Mouse (Mus musculus): ENCODE data around the gene Olfr1417. TPM values are rescaled to one million over a fixed set of nuclear protein-coding genes. Genes with fewer than 3 reads are reported as not detected.

Gene Olfr1417
- polyA plus RNA-seq, 1 experiment, result not detected

GRCm38 (mm10) chr19:11788876-11789275, 50.1 kb downstream of the Olfr1417 start:
- WGBS, result 93% methylated on average over 6 of the region's 6 CpGs
- H3K27ac ChIP-seq (ENCODE audit: control insufficient read depth, insufficient read depth, low read length), result no peak overlapping the region
- H3K27me3 ChIP-seq (ENCODE audit: control insufficient read depth, insufficient read depth, low read length), result no peaks in the 10 kb centered on the region
- TF ChIP-seq CTCF (IDR thresholded peaks at IDR 0.05; ENCODE audit: borderline replicate concordance, control insufficient read depth, extremely low read depth, insufficient read depth, low read length, poor library complexity), result no peak
- TF ChIP-seq POLR2A (IDR thresholded peaks at IDR 0.05; ENCODE audit: control insufficient read depth, extremely low read depth, insufficient read depth, low read length, poor library complexity), result no peak
- no peaks in the 10 kb centered on the region for H3K4me1 ChIP-seq (replicated peaks; ENCODE audit: control insufficient read depth, insufficient read depth, low read length)
- DNase-seq, result no peak
- H3K4me3 ChIP-seq (ENCODE audit: control insufficient read depth, insufficient read depth, low read length), result no peak overlapping the region
- H3K36me3 ChIP-seq (ENCODE audit: control insufficient read depth, insufficient read depth, low read length), result no peaks in the 10 kb centered on the region

DNA sequence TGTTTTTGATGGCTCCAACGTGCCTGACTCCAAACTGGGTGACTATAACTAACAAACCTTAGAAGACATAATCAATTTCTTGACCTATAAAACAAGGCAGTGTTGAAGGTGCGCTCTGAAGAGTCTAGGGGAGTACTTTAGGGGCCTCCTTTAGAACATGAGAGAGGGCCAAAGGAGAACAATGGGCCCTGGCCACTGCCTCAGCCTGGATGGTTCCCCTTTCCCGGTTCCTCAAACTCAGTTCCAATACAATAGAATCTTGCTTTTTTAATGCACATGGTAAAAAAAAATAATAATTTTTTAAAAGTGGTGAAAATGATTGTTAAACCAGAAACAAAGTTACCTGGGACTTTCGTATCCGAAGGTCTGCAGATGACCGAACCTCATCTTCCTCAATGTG, 51.2 kb downstream of the Olfr1417 start:
- no peak overlapping the region for H3K4me3 ChIP-seq (ENCODE audit: control insufficient read depth, insufficient read depth, low read length)
- no peak for DNase-seq
- TF ChIP-seq POLR2A (IDR thresholded peaks at IDR 0.05; ENCODE audit: control insufficient read depth, extremely low read depth, insufficient read depth, low read length, poor library complexity) (no peak), CTCF (IDR thresholded peaks at IDR 0.05; ENCODE audit: borderline replicate concordance, control insufficient read depth, extremely low read depth, insufficient read depth, low read length, poor library complexity) (no peak)
- no peaks in the 10 kb centered on the region for H3K36me3 ChIP-seq (ENCODE audit: control insufficient read depth, insufficient read depth, low read length)
- H3K4me1 ChIP-seq (replicated peaks; ENCODE audit: control insufficient read depth, insufficient read depth, low read length), result no peaks in the 10 kb centered on the region
- no peaks in the 10 kb centered on the region for H3K27me3 ChIP-seq (ENCODE audit: control insufficient read depth, insufficient read depth, low read length)
- WGBS, result 92% methylated on average over 6 of the region's 6 CpGs
- no peak overlapping the region for H3K27ac ChIP-seq (ENCODE audit: control insufficient read depth, insufficient read depth, low read length)

DNA sequence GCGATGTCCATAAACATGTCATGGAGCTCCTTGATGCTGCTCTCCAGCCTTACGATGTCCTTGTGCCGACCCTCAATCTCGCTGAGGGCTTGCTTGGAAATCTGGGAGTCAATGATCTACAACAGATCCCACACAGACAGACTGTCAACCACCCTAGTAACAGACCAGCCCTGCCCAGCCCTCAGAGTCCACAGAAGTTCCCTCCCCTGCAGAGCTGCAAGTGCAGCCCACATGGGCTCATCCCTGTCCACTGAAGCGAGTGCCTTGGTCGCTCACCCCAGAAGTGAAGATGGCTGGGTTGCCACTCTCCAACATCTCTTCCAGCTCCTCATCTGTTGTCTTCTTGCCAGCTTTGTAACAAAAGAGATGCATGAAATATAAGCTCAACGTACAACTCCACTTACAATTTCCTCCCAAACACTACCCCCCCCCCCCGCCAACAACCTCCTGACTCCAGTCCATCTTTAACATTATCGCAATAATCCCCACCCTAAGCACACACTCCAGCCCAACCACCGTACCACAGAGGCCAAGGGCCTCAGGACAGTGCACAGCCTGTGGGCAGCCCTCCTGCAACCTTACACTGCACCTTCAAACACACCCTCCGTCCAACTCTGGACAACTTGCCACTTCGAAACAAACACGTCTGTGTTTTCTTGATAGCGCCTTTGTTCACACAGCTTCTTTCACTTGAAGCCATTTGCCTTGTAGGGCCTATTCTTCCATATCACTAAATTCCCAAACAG, 53.4 kb downstream of the Olfr1417 start:
- no peak overlapping the region for H3K4me3 ChIP-seq (ENCODE audit: control insufficient read depth, insufficient read depth, low read length)
- WGBS, result 97% methylated on average over 14 of the region's 14 CpGs
- no peaks in the 10 kb centered on the region for H3K4me1 ChIP-seq (replicated peaks; ENCODE audit: control insufficient read depth, insufficient read depth, low read length)
- H3K27me3 ChIP-seq (ENCODE audit: control insufficient read depth, insufficient read depth, low read length), result no peaks in the 10 kb centered on the region
- DNase-seq, result no peak
- H3K27ac ChIP-seq (ENCODE audit: control insufficient read depth, insufficient read depth, low read length), result no peak overlapping the region
- H3K36me3 ChIP-seq (ENCODE audit: control insufficient read depth, insufficient read depth, low read length), result no peaks in the 10 kb centered on the region
- TF ChIP-seq CTCF (IDR thresholded peaks at IDR 0.05; ENCODE audit: borderline replicate concordance, control insufficient read depth, extremely low read depth, insufficient read depth, low read length, poor library complexity) (no peak), POLR2A (IDR thresholded peaks at IDR 0.05; ENCODE audit: control insufficient read depth, extremely low read depth, insufficient read depth, low read length, poor library complexity) (no peak)

GRCm38 (mm10) chr19:11777191-11777865, 61.7 kb downstream of the Olfr1417 start:
- Histone ChIP-seq H3K27me3 (ENCODE audit: control insufficient read depth, insufficient read depth, low read length) (no peaks in the 10 kb centered on the region), H3K4me1 (replicated peaks; ENCODE audit: control insufficient read depth, insufficient read depth, low read length) (no peaks in the 10 kb centered on the region), H3K27ac (ENCODE audit: control insufficient read depth, insufficient read depth, low read length) (no peak overlapping the region), H3K4me3 (ENCODE audit: control insufficient read depth, insufficient read depth, low read length) (no peak overlapping the region), H3K36me3 (ENCODE audit: control insufficient read depth, insufficient read depth, low read length) (peaks cover 12% of the 10 kb centered on the region; the same call in 1 of the 2 replicates)
- WGBS, result 73% methylated on average over 7 of the region's 7 CpGs
- TF ChIP-seq POLR2A (IDR thresholded peaks at IDR 0.05; ENCODE audit: control insufficient read depth, extremely low read depth, insufficient read depth, low read length, poor library complexity) (no peak), CTCF (IDR thresholded peaks at IDR 0.05; ENCODE audit: borderline replicate concordance, control insufficient read depth, extremely low read depth, insufficient read depth, low read length, poor library complexity) (no peak)
- peak; percentile 60 for DNase-seq

Other genes starting within 250 kb of the Olfr1417 start
- 4.2 and 9.4 TPM in 2 replicates for gene Ms4a6d, start 234.4 kb downstream of the Olfr1417 start, polyA plus RNA-seq (2012; rRNA removed)
- not detected in 2 replicates for gene Ms4a2, start 215.5 kb downstream of the Olfr1417 start, polyA plus RNA-seq (2012; rRNA removed)
- gene Ms4a3, start 198.4 kb downstream of the Olfr1417 start, polyA plus RNA-seq (2012; rRNA removed), result 0.59 and 0.80 TPM in 2 replicates
- gene Oosp2, start 178.7 kb downstream of the Olfr1417 start, polyA plus RNA-seq (2012; rRNA removed), result not detected in 2 replicates
- gene Oosp1, start 148.1 kb downstream of the Olfr1417 start, polyA plus RNA-seq (2012; rRNA removed), result 0.11 and 0.84 TPM in 2 replicates
- gene Oosp3, start 142.2 kb downstream of the Olfr1417 start, polyA plus RNA-seq (2012; rRNA removed), result not detected in 2 replicates
- gene Gif, start 91.7 kb downstream of the Olfr1417 start, polyA plus RNA-seq (2012; rRNA removed), result 0.08 and 0.18 TPM in 2 replicates
- gene Mrpl16, start 68.8 kb downstream of the Olfr1417 start, polyA plus RNA-seq (2012; rRNA removed), result 8.9 and 10.6 TPM in 2 replicates
- gene Stx3, start 19.8 kb downstream of the Olfr1417 start, polyA plus RNA-seq (2012; rRNA removed), result 2.2 and 2.4 TPM in 2 replicates
- gene Olfr1418, start 21.8 kb upstream of the Olfr1417 start, polyA plus RNA-seq (2012; rRNA removed), result not detected in 2 replicates
- 0.11 TPM in 1 of 2 replicates, not detected in the other for gene Olfr1419, start 35.9 kb upstream of the Olfr1417 start, polyA plus RNA-seq (2012; rRNA removed)
- not detected in 2 replicates for gene Olfr1420, start 47.3 kb upstream of the Olfr1417 start, polyA plus RNA-seq (2012; rRNA removed)
- 28.1 and 34.4 TPM in 2 replicates for gene Patl1, start 73.2 kb upstream of the Olfr1417 start, polyA plus RNA-seq (2012; rRNA removed)
- gene Osbp, start 126.7 kb upstream of the Olfr1417 start, polyA plus RNA-seq (2012; rRNA removed), result 23.0 and 24.5 TPM in 2 replicates
- not detected in 2 replicates for gene Olfr1423, start 202.1 kb upstream of the Olfr1417 start, polyA plus RNA-seq (2012; rRNA removed)
- not detected in 2 replicates for gene Olfr1424, start 223.5 kb upstream of the Olfr1417 start, polyA plus RNA-seq (2012; rRNA removed)
- not detected in 2 replicates for gene Olfr1425, start 238.5 kb upstream of the Olfr1417 start, polyA plus RNA-seq (2012; rRNA removed)

Data from thymus, adult 2 months (tissue).